ENCODE assay signal across 23 mouse cellular contexts in genomic region chr6:84168571-84168970, GRCm38 (mm10).
A peak's percentile ranks its signal among the peaks of the same experiment; 100 is the strongest.
DNase-seq lines count a peak whose midpoint lies in the region; ATAC-seq and TF ChIP-seq lines count a peak whose summit lies in the region.
"Had no signal": no experiment of that assay in that cellular context is flagged by ENCODE, and none has a peak within 500 bp of the region (broad histone marks: within the 10 kb centered on the region; RNA-seq: fewer than 3 reads in every experiment).

No protein-coding gene starts in this region.

- H3K27ac ChIP-seq in hindbrain, postnatal 0 days: no peak overlapping the region
- no peak overlapping the region for H3K27ac ChIP-seq in hindbrain, embryonic 14.5 days
- peak overlapping the region; percentile 71 for H3K27ac ChIP-seq in embryonic facial prominence, embryonic 15.5 days (replicated peaks)
- H3K27ac ChIP-seq: forebrain, embryonic 12.5 days; hindbrain, embryonic 12.5 days had no signal

- TF ChIP-seq CTCF in hindbrain, postnatal 0 days (IDR thresholded peaks at IDR 0.05; ENCODE audit: low read depth): no peak

- no peak for ATAC-seq in hindbrain, postnatal 0 days
- no peak for ATAC-seq in hindbrain, embryonic 14.5 days (ENCODE audit: low FRiP score)
- no peak for ATAC-seq in embryonic facial prominence, embryonic 15.5 days (ENCODE audit: insufficient number of reproducible peaks, low FRiP score, low TSS enrichment, low read depth)
- ATAC-seq: forebrain, embryonic 16.5 days; hindbrain, embryonic 16.5 days; inflammation-experienced regulatory T-cells, adult 6 months; intestine, embryonic 16.5 days; Patski had no signal

- H3K36me3 ChIP-seq in hindbrain, postnatal 0 days (ENCODE audit: insufficient read depth, low read length): no peaks in the 10 kb centered on the region
- H3K36me3 ChIP-seq in hindbrain, embryonic 14.5 days (replicated peaks; ENCODE audit: control insufficient read depth, insufficient read depth): no peaks in the 10 kb centered on the region
- no peaks in the 10 kb centered on the region for H3K36me3 ChIP-seq in embryonic facial prominence, embryonic 15.5 days
- H3K36me3 ChIP-seq: forebrain, embryonic 12.5 days; hindbrain, embryonic 12.5 days had no signal

- no peaks in the 10 kb centered on the region for H3K4me1 ChIP-seq in hindbrain, postnatal 0 days (ENCODE audit: insufficient read depth, low read length)
- H3K4me1 ChIP-seq in hindbrain, embryonic 14.5 days (replicated peaks; ENCODE audit: control insufficient read depth, insufficient read depth, low read length): no peaks in the 10 kb centered on the region
- H3K4me1 ChIP-seq in embryonic facial prominence, embryonic 15.5 days: peaks cover 19% of the 10 kb centered on the region
- H3K4me1 ChIP-seq: forebrain, embryonic 12.5 days; hindbrain, embryonic 12.5 days had no signal

- H3K27me3 ChIP-seq in hindbrain, postnatal 0 days (ENCODE audit: insufficient read depth, low read length): no peaks in the 10 kb centered on the region
- no peaks in the 10 kb centered on the region for H3K27me3 ChIP-seq in hindbrain, embryonic 14.5 days (ENCODE audit: control insufficient read depth, insufficient read depth, low read length)
- H3K27me3 ChIP-seq in embryonic facial prominence, embryonic 15.5 days: no peaks in the 10 kb centered on the region
- H3K27me3 ChIP-seq: forebrain, embryonic 12.5 days; hindbrain, embryonic 12.5 days; Patski had no signal

- no peaks in the 10 kb centered on the region for H3K9me3 ChIP-seq in hindbrain, postnatal 0 days (ENCODE audit: low read length)
- H3K9me3 ChIP-seq in hindbrain, embryonic 14.5 days (ENCODE audit: control insufficient read depth, low read length): no peaks in the 10 kb centered on the region
- no peaks in the 10 kb centered on the region for H3K9me3 ChIP-seq in embryonic facial prominence, embryonic 15.5 days (replicated peaks)
- H3K9me3 ChIP-seq: forebrain, embryonic 12.5 days; hindbrain, embryonic 12.5 days had no signal

- no peak overlapping the region for H3K4me2 ChIP-seq in hindbrain, postnatal 0 days (ENCODE audit: low read depth, low read length)
- H3K4me2 ChIP-seq in hindbrain, embryonic 14.5 days (replicated peaks): no peak overlapping the region
- no peak overlapping the region for H3K4me2 ChIP-seq in embryonic facial prominence, embryonic 15.5 days (replicated peaks)
- H3K4me2 ChIP-seq: forebrain, embryonic 12.5 days; heart, embryonic 11.5 days; hindbrain, embryonic 12.5 days had no signal

- no peak overlapping the region for H3K4me3 ChIP-seq in hindbrain, postnatal 0 days (ENCODE audit: low read length)
- no peak overlapping the region for H3K4me3 ChIP-seq in hindbrain, embryonic 14.5 days (replicated peaks; ENCODE audit: low read length)
- no peak overlapping the region for H3K4me3 ChIP-seq in embryonic facial prominence, embryonic 15.5 days (replicated peaks)
- H3K4me3 ChIP-seq: erythroblast, embryonic 14.5 days; forebrain, embryonic 12.5 days; hindbrain, embryonic 12.5 days had no signal

- H3K9ac ChIP-seq in hindbrain, postnatal 0 days (replicated peaks; ENCODE audit: low read length): no peak overlapping the region
- no peak overlapping the region for H3K9ac ChIP-seq in hindbrain, embryonic 14.5 days
- no peak overlapping the region for H3K9ac ChIP-seq in embryonic facial prominence, embryonic 15.5 days
- H3K9ac ChIP-seq: forebrain, embryonic 12.5 days; hindbrain, embryonic 12.5 days had no signal

- 75% methylated on average over 1 of the region's 1 CpGs for WGBS in hindbrain, postnatal 0 days
- 95% methylated on average over 1 of the region's 1 CpGs for WGBS in hindbrain, embryonic 14.5 days
- WGBS in embryonic facial prominence, embryonic 15.5 days: 60% methylated on average over 1 of the region's 1 CpGs

- DNase-seq in cerebellum, postnatal 10 days: peak; percentile 60 to 65
- DNase-seq in cerebellum, adult 8-10 months: no peak
- DNase-seq in hindbrain, postnatal 0 days (ENCODE audit: low spot score): peak; percentile 12
- DNase-seq in hindbrain, embryonic 14.5 days (ENCODE audit: low spot score): no peak
- DNase-seq in gastrocnemius, postnatal 4 days (ENCODE audit: low spot score in 2 of 2): no peak
- DNase-seq: adrenal gland, postnatal 10 days; adrenal gland, postnatal 36 days; cerebellum, adult 2 months; cerebellum, postnatal 25 days; gastrocnemius, postnatal 10 days; gastrocnemius, postnatal 36 days; heart, adult 11 months; kidney, adult 18-20 months had no signal

Comparison
In these comparisons a context has a peak if more than half of its experiments do, and no peak if none do; other contexts are left out.
1. DNase-seq: peak in cerebellum, postnatal 10 days (2 of 2) and hindbrain, postnatal 0 days (single experiment); none in cerebellum, adult 8-10 months (single experiment), hindbrain, embryonic 14.5 days (single experiment) and gastrocnemius, postnatal 4 days (0 of 2).